15 mouse cellular contexts compared by ENCODE assay signal in the genomic region with DNA sequence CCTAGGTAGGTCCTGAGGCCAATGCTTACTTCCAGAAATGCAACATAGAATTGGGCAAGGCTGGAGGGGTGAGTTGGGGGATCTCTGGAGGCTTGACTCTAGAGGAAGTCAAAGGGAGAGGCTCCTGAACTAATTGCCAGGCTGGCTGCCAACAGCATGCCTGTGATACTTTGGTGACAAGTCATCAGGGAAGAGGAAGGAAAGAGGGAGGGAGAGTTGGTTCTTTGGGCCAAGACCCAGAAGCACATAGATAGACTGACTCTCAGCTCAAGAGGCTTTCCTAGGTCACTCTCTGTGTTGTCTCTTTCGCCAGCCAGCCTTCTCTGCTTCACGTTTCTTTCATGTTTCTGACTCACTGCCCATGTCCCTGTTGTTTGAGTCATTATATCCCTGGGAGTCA. TPM values are rescaled to one million over a fixed set of nuclear protein-coding genes. Genes with fewer than 3 reads are reported as not detected.
DNase-seq lines count a peak whose midpoint lies in the region; ATAC-seq and TF ChIP-seq lines count a peak whose summit lies in the region.
"Had no signal": no experiment of that assay in that cellular context is flagged by ENCODE, and none has a peak within 500 bp of the region (broad histone marks: within the 10 kb centered on the region; RNA-seq: fewer than 3 reads in every experiment).

No protein-coding gene starts in this region.

- H3K79me3 ChIP-seq in C2C12 (ENCODE audit: low read depth), result peaks cover 2% of the 10 kb centered on the region

- H3K79me2 ChIP-seq in C2C12 (ENCODE audit: control insufficient read depth, insufficient read depth), result peaks cover 9% of the 10 kb centered on the region

- no peak for TF ChIP-seq CTCF in C2C12 (IDR thresholded peaks at IDR 0.05; ENCODE audit: control insufficient read depth, insufficient read depth, insufficient read length)

- H3K27me3 ChIP-seq in C2C12 (ENCODE audit: control insufficient read depth, insufficient read depth, insufficient read length), result no peaks in the 10 kb centered on the region
- H3K27me3 ChIP-seq: hindbrain, embryonic 13.5 days; limb, embryonic 15.5 days had no signal

- H3K36me3 ChIP-seq in C2C12 (ENCODE audit: control insufficient read depth, insufficient read depth), result no peaks in the 10 kb centered on the region
- H3K36me3 ChIP-seq: hindbrain, embryonic 13.5 days; limb, embryonic 15.5 days had no signal

- no peak overlapping the region for H3ac ChIP-seq in C2C12 (ENCODE audit: control insufficient read depth, insufficient read length, low read depth)

- no peak overlapping the region for H3K4me3 ChIP-seq in C2C12 (ENCODE audit: insufficient read depth, poor library complexity, severe bottlenecking)
- H3K4me3 ChIP-seq: erythroblast, embryonic 14.5 days; hindbrain, embryonic 13.5 days; limb, embryonic 15.5 days had no signal

- peak; percentile 85 for DNase-seq in 3134 (ENCODE audit: extremely low read depth, insufficient read length, low spot score)
- DNase-seq in heart, adult 8-10 months (ENCODE audit: low spot score), result peak; percentile 67
- peak; percentile 68 to 79 for DNase-seq in kidney, postnatal 25 days
- DNase-seq in frontal cortex, postnatal 14 days (ENCODE audit: low spot score in 2 of 2), result no peak
- DNase-seq in thymus, postnatal 25 days, result no peak
- DNase-seq in layer of hippocampus, postnatal 25 days (ENCODE audit: extremely low spot score in 1 of 2, low spot score in 1 of 2), result no peak
- DNase-seq: spleen, adult 18-20 months had no signal

- ATAC-seq in megakaryocyte, adult 5-6 weeks (ENCODE audit: poor library complexity, severe bottlenecking), result no peak

TF ChIP-seq in C2C12, 6 proteins besides CTCF, POLR2A, EP300 and RAD21:
- TF ChIP-seq FOSL1 (IDR thresholded peaks at IDR 0.05; ENCODE audit: insufficient read depth, low read length, poor library complexity, severe bottlenecking), result peak; percentile 5
- TF ChIP-seq MYOD1 (IDR thresholded peaks at IDR 0.05; ENCODE audit: control insufficient read depth, insufficient read length, low read depth), result no peak
- peak; percentile 27 for TF ChIP-seq MAX (IDR thresholded peaks at IDR 0.05)
- TF ChIP-seq MYOG (IDR thresholded peaks at IDR 0.05; ENCODE audit: control insufficient read depth, extremely low read depth, insufficient read length), result no peak

RNA-seq across cellular contexts. Expression of gene Rnf39, which starts 10.9 kb away (rescaled TPM):
- 0.02 TPM for polyA plus RNA-seq in C2C12 (2012; fragmentation: generic; extraction: Trizol)
- 1 to 10 TPM in 3 of 4 experiments, under 1 TPM in 1; 0.71 to 1.9 (median 1.4) TPM for total RNA-seq in heart, adult 8-10 months (2022)
- total RNA-seq in megakaryocyte, adult 5-6 weeks (2015), result not detected in 2 replicates
- total RNA-seq in megakaryocyte, adult 5-6 weeks (2017), result 0.20 TPM in 1 of 2 replicates, not detected in the other
- total RNA-seq in layer of hippocampus, postnatal 25 days (2021), result 1 to 10 TPM; 3.2 to 6.4 TPM
- total RNA-seq: megakaryocyte-erythroid progenitor cell, adult 5-6 weeks had no signal
- polyA plus RNA-seq: erythroblast, embryonic 14.5 days had no signal

RNA-seq across cellular contexts. Expression of gene Ppp1r11, which starts 19.7 kb away (rescaled TPM):
- 181 TPM for polyA plus RNA-seq in C2C12 (2012; fragmentation: generic; extraction: Trizol)
- 100 to 1,000 TPM in 2 of 4 experiments, 10 to 100 TPM in 2; 89.3 to 121 (median 108) TPM for total RNA-seq in heart, adult 8-10 months (2022)
- total RNA-seq in megakaryocyte, adult 5-6 weeks (2015), result 61.1 and 68.5 TPM in 2 replicates
- total RNA-seq in megakaryocyte, adult 5-6 weeks (2017), result 58.5 and 63.3 TPM in 2 replicates
- 100 to 1,000 TPM; 122 to 145 TPM for total RNA-seq in layer of hippocampus, postnatal 25 days (2021)

RNA-seq across cellular contexts. Expression of gene Znrd1, which starts 26.6 kb away (rescaled TPM):
- polyA plus RNA-seq in C2C12 (2012; fragmentation: generic; extraction: Trizol), result 93.2 TPM
- total RNA-seq in heart, adult 8-10 months (2022), result 10 to 100 TPM; 22.3 to 27.7 (median 26.2) TPM
- 85.1 and 90.6 TPM in 2 replicates for total RNA-seq in megakaryocyte, adult 5-6 weeks (2015)
- total RNA-seq in megakaryocyte, adult 5-6 weeks (2017), result 22.5 and 32.0 TPM in 2 replicates
- total RNA-seq in layer of hippocampus, postnatal 25 days (2021), result 10 to 100 TPM; 36.1 to 39.9 TPM

RNA-seq across cellular contexts. Expression of gene Znrd1as, which starts 26.6 kb away (rescaled TPM):
- 3.2 TPM for polyA plus RNA-seq in C2C12 (2012; fragmentation: generic; extraction: Trizol)
- 10 to 100 TPM; 13.8 to 22.2 (median 15.3) TPM for total RNA-seq in heart, adult 8-10 months (2022)
- total RNA-seq in megakaryocyte, adult 5-6 weeks (2015), result 2.2 and 4.3 TPM in 2 replicates
- 5.7 and 6.5 TPM in 2 replicates for total RNA-seq in megakaryocyte, adult 5-6 weeks (2017)
- 1 to 10 TPM; 5.6 to 7.1 TPM for total RNA-seq in layer of hippocampus, postnatal 25 days (2021)

RNA-seq across cellular contexts. Expression of gene Trim31, which starts 33.9 kb away (rescaled TPM):
- not detected for polyA plus RNA-seq in C2C12 (2012; fragmentation: generic; extraction: Trizol)
- not detected for total RNA-seq in heart, adult 8-10 months (2022)
- total RNA-seq in megakaryocyte, adult 5-6 weeks (2015), result not detected in 2 replicates
- not detected in 2 replicates for total RNA-seq in megakaryocyte, adult 5-6 weeks (2017)
- total RNA-seq in layer of hippocampus, postnatal 25 days (2021), result under 1 TPM in 1 of 2 experiments, not detected in 1; 0.15 TPM
- total RNA-seq: left cerebral cortex, adult 8-10 months; megakaryocyte-erythroid progenitor cell, adult 5-6 weeks had no signal
- polyA plus RNA-seq: cortical plate, adult 2 months; erythroblast, embryonic 14.5 days; hindbrain, embryonic 13.5 days; limb, embryonic 15.5 days had no signal

Comparison
In these comparisons a context has a peak if more than half of its experiments do, and no peak if none do; other contexts are left out.
1. DNase-seq: peak in 3134 (single experiment), heart, adult 8-10 months (single experiment) and kidney, postnatal 25 days (2 of 2); none in frontal cortex, postnatal 14 days (0 of 2), thymus, postnatal 25 days (single experiment) and layer of hippocampus, postnatal 25 days (0 of 2).